Mouse (Mus musculus): Measurements from ENCODE around the gene Mok.

The Mok gene

DNA sequence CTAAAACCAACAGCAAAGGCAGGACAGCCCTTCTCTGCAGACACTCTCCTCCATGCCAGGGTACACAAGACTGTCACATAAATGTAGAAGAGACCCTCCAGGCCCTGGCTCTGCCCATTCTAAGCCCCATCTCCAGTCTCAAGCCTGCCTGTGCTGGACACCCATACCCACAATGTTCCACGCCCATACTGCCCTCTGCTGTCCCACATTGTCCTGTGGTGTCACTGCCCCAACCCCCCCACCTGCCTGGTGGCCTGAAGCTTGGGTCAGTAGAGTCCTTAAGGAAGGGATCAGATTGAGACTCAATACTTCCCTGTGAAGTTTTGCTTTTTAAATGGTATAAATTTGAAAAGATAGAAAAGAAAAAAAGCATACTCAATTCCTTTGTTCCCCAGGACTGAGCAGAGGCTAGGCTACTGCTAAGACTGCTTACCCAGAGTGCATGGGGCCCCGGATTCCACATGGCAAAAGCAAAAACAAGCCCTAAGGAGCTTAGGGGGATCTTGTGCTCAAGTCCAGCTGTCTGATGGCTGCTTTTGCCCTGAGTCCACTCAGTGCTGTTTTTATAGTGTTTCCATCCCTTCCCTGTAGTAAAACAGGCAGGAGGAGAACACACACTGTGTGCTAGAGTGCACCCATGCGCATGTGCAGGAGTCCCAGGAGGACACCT lies 34.3 kb downstream of the Mok start:
- peak; percentile 35 to 52 for DNase-seq

GRCm38 (mm10) chr12:110804261-110804660 lies 36.5 kb downstream of the Mok start:
- peak; percentile 37 to 43 for DNase-seq

GRCm38 (mm10) chr12:110802674-110803297 lies 38.0 kb downstream of the Mok start:
- no peak for DNase-seq

DNA sequence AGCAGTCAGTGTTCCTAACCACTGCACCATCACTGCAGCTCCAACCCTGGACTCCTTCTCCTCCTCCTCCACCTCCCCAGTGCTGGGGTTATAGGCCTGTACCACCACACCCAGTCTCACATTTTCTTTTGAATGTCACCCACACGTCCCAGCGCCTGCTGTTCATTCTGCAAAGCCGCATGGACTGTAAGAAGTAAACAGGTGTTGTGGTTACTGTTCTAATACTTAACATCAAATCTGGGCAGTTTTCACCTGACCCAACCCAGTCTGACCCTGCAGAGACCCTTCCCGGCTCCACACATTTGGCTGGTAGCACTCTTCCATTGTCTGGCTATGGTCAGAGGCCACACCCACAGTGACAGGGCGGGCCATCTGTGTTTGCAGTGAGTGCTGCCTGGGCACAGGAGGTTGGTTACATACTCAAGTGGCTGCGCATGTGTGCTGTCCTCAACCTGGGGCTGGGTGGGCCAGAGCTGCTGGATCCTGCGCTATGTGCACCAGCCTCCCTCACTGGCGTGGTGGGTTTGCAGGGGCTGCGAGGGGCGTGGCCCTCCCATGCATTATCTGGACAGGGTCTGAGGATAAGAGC lies 38.8 kb downstream of the Mok start:
- DNase-seq: no peak

GRCm38 (mm10) chr12:110799226-110799625 lies 41.5 kb downstream of the Mok start:
- no peak for DNase-seq

DNA sequence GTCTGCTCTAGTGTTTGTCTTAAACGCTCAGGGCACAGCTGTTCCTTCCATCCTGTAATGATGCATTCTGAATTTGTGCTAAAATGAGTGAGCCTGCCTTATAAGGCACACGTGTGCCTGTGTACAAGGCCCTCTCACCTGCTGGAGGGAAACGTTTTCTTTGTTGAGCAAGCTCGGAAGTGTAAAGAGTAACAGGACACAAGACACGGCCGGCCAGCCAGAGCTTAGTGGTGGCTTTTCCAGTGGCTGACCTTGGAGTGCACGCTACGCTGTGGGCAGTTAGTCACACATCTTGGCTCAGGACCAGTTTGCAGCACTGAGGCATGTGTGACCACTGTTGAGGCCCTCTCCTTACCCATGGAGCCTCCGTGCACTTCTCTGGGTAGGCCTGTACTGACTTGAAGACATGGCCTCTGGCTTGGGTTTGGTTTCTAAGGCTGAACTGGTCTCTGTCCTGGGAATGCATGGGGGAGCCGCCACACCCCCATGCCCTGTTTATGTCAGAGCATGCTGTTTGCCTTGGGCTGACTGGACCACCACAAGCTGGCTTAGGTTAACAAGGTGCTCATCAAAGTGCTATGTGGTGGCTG lies 42.8 kb downstream of the Mok start:
- DNase-seq: no peak

DNA sequence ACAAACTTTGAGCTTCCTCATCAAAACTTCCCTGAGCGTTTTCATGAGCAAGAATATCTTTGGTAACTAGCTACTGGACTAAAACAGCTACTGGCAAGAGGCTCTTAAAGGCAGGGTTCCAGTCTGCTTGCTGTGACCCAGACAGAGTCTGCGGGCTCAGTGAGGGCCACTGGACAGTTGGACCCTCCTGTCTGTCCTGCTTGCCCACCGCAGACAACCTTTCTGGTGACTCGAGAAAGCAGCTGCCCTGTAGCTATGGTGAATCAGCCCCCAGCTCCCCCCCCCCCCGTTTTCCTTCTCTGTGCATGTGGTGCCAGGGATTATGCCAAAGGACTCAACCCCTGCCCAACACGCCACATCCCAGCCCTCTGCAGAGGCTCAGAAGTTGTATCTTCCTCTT lies 43.5 kb downstream of the Mok start:
- no peak for DNase-seq

- DNase-seq: no peak
These were observed 44.0 kb downstream of the Mok start for GRCm38 (mm10) chr12:110796748-110797147.

DNA sequence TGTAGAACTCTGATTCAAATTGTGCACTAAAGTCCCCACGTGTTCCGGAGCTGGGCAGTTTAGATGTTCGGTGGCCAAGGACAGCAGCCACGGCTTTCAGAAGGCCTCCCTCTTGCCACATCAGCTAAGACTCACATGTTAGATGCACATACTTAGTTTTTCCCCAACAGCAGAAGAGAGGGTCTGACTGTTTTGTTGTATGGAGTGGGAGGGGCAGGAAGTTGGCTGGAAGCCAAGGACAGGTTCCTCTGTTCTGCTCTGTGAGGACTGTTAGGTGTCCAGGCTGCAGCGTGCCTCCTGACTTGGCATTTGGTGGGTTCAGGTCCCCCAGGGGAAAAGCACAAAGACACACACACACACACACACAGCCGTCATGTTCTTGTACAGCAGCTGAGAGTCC lies 45.7 kb downstream of the Mok start:
- DNase-seq: no peak

DNA sequence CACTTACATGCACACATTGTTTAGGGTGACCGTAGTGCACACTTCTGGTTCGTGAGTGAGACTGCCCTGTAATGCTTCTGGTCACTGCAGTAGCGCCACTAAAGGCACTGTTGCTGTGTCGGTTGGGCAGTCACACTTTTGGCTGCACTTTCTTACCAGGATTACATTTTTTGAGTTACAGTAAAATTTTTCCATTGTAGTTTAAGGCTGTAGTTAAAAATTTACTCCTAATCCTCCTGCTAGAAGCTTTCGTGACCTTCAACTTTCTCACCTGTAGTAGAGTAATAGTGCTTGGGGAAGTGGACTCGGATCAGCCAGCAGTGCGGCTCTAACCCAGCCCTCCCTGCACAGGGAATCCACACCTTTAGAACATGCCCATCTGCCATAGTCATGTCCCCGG lies 49.7 kb downstream of the Mok start:
- DNase-seq: no peak

DNA sequence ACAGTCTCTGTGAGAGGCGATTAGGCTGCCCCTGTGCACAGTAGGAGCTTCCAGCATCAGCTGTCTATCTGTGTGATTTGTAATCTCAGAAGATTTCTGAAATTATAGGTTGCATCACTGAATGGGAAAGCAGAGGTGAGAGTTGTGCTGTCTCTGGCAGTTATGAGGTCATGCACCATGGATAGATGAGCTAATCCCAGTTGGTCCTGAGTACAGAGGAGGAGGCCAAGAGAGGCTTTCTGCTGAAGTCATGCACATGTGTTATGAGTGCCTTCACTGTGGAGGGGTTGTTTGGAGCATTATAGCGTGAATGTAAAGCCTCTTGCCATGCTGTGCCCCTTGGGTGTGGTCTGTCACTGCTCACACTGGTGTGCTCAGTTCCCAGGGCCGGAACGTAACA lies 50.2 kb downstream of the Mok start:
- no peak for DNase-seq

GRCm38 (mm10) chr12:110786243-110786642 lies 54.5 kb downstream of the Mok start:
- peak; percentile 70 to 73 for DNase-seq

DNA sequence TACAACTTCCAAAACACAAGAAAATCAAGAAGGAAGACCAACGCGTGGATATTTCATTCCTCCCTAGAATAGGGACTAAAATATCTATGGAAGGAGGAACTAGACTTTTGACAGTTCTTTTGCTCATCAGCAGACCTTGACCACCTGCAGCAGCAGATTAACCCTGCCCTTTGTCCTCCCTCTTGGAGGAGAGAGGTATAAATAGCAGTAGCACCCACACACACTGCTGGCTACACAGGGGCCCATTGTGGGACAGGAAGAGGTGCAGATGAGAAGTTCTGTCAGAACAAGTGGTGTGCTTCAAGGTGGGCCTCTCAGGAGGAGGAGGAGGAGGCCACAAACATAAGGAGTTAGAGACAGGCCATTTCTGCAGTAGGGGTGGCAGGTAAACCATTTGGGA lies 56.5 kb downstream of the Mok start:
- DNase-seq: no peak

- no peak for DNase-seq
These were observed 58.5 kb downstream of the Mok start for GRCm38 (mm10) chr12:110782278-110782677.

DNA sequence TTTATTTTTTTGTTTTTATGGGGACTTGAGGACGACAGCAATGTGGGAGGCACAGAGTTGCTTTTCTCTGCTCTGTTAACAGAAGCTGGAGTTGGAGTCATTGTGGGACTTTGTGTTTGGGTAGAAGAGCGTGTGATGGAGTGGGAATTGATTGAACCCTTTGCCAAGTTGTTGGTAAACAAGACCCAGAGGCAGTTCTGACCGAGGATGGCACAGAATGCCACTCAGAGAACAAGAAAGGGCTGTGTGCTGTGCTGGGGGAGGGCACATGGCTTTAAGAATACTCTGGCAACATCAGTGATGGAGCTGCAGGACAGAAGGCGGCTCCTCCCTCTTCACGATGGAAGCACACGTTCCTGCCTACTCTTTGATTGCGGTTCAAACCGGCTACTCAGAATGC lies 59.6 kb downstream of the Mok start:
- DNase-seq: no peak

GRCm38 (mm10) chr12:110779296-110779695 lies 61.4 kb downstream of the Mok start:
- DNase-seq: no peak

DNA sequence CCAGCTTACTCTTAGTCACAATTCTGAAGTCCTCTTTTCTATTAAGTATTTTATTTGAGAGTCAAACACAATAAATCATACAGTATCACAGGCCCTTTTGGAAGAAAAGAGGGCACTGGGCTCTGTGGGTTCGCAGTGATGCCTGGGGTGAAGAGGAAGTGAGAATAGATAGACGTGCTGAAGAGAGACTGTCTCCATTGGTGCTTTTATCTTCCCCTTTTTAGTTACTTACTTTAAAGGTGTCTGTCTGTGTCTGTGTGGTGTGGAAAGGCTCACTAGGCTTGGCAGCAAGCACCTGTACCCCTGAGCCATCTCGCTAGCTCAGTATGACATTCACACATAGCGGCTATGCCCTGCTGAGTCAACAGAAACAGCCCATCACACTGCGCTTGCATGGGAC lies 62.9 kb downstream of the Mok start:
- DNase-seq: peak in 1 of 2 experiments; percentile 30

GRCm38 (mm10) chr12:110775628-110776426 lies 64.9 kb downstream of the Mok start:
- DNase-seq: no peak

DNA sequence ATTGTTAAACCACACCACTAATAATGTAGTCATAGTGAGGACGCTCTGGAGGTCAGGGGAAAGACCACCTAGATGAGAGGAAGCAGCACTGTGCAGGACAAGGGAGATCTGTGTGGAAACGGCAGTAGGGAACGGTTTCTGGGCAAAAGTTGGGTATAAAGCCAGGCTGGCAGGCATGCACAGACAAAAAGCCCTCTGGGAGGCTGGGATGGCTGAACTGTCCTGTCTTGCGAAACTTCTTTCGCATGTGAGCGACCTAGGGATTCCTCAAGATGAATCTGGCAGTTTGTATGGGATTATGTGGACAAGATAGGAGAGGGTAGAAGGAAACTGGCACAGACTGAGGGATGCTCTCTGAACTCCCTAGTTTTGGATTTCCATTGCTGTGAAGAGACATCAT lies 68.8 kb downstream of the Mok start:
- DNase-seq: no peak

GRCm38 (mm10) chr12:110770479-110771247 lies 70.1 kb downstream of the Mok start:
- no peak for DNase-seq

GRCm38 (mm10) chr12:110769660-110770297 lies 71.0 kb downstream of the Mok start:
- DNase-seq: no peak

GRCm38 (mm10) chr12:110768562-110768961 lies 72.2 kb downstream of the Mok start:
- DNase-seq: no peak
